Mouse (Mus musculus) heart, adult 2 months (tissue): Measurements from ENCODE around the gene Lrrc38. TPM values are rescaled to one million over a fixed set of nuclear protein-coding genes. Genes with fewer than 3 reads are reported as not detected.

ENCODE experiments used
- DNase-seq, 2 experiments: peaks; one replicate each; pipeline ENCODE4 v3.0.0; 2021
- H3K27ac ChIP-seq: fragments of 200-600 bp; 2 replicates; pipeline ENCODE4 v1.8.1; 2022
- H3K27me3 ChIP-seq: fragments of 200-500 bp; 2 replicates; pipeline ENCODE4 v1.6.1; 2012; ENCODE audit warnings: mild to moderate bottlenecking, low read length, inconsistent platforms, mixed read lengths; ENCODE audit not compliant: control insufficient read depth, insufficient read depth
- H3K36me3 ChIP-seq: fragments of 200-500 bp; 2 replicates; pipeline ENCODE4 v1.6.1; 2012; ENCODE audit warnings: low read length, inconsistent platforms; ENCODE audit not compliant: control insufficient read depth, insufficient read depth
- H3K4me1 ChIP-seq: fragments of 200-500 bp; 2 replicates; pipeline ENCODE4 v1.6.1; 2011; ENCODE audit warnings: low read length; ENCODE audit not compliant: control insufficient read depth, insufficient read depth
- H3K4me3 ChIP-seq: fragments of 200-600 bp; 2 replicates; pipeline ENCODE4 v1.8.1; 2022
- H3K79me2 ChIP-seq: fragments of 200-500 bp; replicated peaks from 2 replicates; pipeline ENCODE4 v1.6.1; 2012; ENCODE audit warnings: mild to moderate bottlenecking, inconsistent platforms, low read length, moderate library complexity, mixed read lengths; ENCODE audit not compliant: control insufficient read depth, insufficient read depth
- H3K9ac ChIP-seq: fragments of 200-500 bp; 2 replicates; pipeline ENCODE4 v1.6.1; 2012; ENCODE audit warnings: low read depth, mild to moderate bottlenecking, control low read depth, inconsistent platforms, low read length, mixed read lengths
- CTCF ChIP-seq: fragments of 200-600 bp; IDR thresholded peaks from 2 replicates; pipeline ENCODE4 v1.8.1; 2022; ENCODE audit warnings: antibody characterized with exemption, mild to moderate bottlenecking, moderate library complexity
- EP300 ChIP-seq: fragments of 200-500 bp; IDR thresholded peaks from 2 replicates; pipeline ENCODE4 v1.6.1; 2011; ENCODE audit warnings: low read depth, low read length, control low read depth; ENCODE audit not compliant: insufficient read depth
- POLR2A ChIP-seq: fragments of 200-500 bp; IDR thresholded peaks from 2 replicates; pipeline ENCODE4 v1.6.1; 2011; ENCODE audit warnings: mild to moderate bottlenecking, low read depth, low read length, control low read depth; ENCODE audit not compliant: insufficient read depth
- WGBS: fragments of 180-500 bp; shearing (Covaris S2); methylation state at CpG from one replicate; pipeline ENCODE4 v1.1.7; 2018; 5-methylcytosine and 5-hydroxymethylcytosine counted together
- intact Hi-C: fragments of 180-260 bp; cut with DNase I; formaldehyde crosslinking; loops from one replicate; pipeline ENCODE4 v1.15.1; 2025
- polyA plus RNA-seq: library from polyadenylated mRNA; depleted of rRNA; stranded (reverse); fragments of >200 nt; gene quantifications from 2 replicates; pipeline ENCODE4 v1.2.3, GENCODE M21; 2012
- total RNA-seq, 2 experiments: library from RNA; stranded (reverse); gene quantifications; 2 replicates each; pipeline ENCODE4 v1.2.3; 2021

Gene Lrrc38
- total and polyA plus RNA-seq, 3 experiments: 1.8 TPM; not detected in 2

DNA sequence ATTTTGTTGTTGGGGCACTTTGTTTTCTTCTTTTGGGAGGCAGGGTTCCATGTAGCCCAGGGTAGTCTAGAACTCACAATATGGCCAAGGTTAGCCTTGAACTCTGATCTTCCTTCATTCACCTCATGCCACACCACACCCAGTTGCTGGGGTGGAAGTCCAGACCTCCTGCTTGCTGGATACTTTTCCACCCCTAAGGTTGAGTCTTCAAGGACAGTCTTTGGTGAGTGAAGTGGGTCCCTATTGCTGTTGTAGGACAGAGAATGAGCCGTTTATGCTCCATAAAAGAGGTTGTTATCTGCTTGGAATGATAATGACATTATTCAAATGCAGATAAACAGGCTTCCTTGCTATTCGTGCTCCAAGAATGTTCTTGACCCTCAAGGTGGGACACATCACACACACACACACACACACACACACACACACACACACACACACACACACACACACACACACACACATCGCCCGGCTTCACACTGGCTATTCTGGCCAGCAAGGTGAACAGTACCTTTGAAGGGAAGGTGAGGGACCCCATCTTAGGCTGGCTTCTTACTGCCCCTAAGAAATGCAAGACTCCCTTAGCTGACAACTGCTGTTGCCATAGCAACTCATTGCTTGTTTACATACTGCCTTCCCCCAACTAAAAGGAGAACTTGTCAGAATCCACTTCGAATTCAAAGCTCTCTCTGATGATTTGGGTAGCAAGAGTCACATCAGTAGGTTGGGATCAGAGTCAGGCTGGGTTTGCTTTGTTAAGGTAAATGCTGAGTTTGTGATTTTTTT, 43.4 kb upstream of the Lrrc38 start:
- Histone ChIP-seq H3K79me2 (no peaks in the 10 kb centered on the region), H3K4me3 (no peak overlapping the region), H3K9ac (no peak overlapping the region), H3K4me1 (no peaks in the 10 kb centered on the region), H3K36me3 (no peaks in the 10 kb centered on the region), H3K27ac (no peak overlapping the region), H3K27me3 (no peaks in the 10 kb centered on the region)
- intact Hi-C loops: no loop called here
- WGBS: 66% methylated on average over 5 of the region's 5 CpGs
- TF ChIP-seq EP300 (no peak), CTCF (no peak), POLR2A (no peak)
- DNase-seq: no peak

DNA sequence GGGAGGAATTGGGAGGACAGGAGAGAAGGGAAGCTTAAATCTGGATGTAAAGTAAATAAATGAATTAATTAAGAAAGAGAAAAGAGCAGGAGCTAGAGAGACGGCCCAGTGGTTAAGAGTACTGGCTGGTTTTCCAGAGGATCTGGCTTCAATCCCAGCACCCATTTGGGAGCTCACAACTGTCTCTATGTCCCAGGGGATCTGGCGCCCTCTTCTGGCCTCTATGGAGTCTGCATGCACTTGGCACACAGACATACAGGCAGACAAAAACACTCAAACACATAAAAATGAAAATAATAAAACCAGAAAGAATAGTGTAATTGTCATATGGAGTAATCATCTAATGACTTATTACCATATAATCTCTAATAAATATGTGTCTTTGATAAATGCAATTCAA, 38.2 kb upstream of the Lrrc38 start:
- Histone ChIP-seq H3K27ac (no peak overlapping the region), H3K4me3 (no peak overlapping the region), H3K27me3 (no peaks in the 10 kb centered on the region), H3K79me2 (no peaks in the 10 kb centered on the region), H3K4me1 (no peaks in the 10 kb centered on the region), H3K9ac (no peak overlapping the region), H3K36me3 (no peaks in the 10 kb centered on the region)
- WGBS: 17% methylated on average over 2 of the region's 2 CpGs
- TF ChIP-seq CTCF (peak; percentile 64), POLR2A (no peak)
- DNase-seq: peak in 1 of 2 experiments; percentile 33
- intact Hi-C loops: no loop called here

- H3K4me3 ChIP-seq: no peak overlapping the region
- no peaks in the 10 kb centered on the region for H3K36me3 ChIP-seq
- H3K27me3 ChIP-seq: no peaks in the 10 kb centered on the region
- no peak overlapping the region for H3K27ac ChIP-seq
- no peaks in the 10 kb centered on the region for H3K4me1 ChIP-seq
- H3K79me2 ChIP-seq: no peaks in the 10 kb centered on the region
- H3K9ac ChIP-seq: no peak overlapping the region
- TF ChIP-seq POLR2A: no peak
- intact Hi-C loops: no loop called here
- 60% methylated on average over 6 of the region's 6 CpGs for WGBS
- DNase-seq: no peak
Measured at GRCm38 (mm10) chr4:143313299-143313698, 36.3 kb upstream of the Lrrc38 start.

DNA sequence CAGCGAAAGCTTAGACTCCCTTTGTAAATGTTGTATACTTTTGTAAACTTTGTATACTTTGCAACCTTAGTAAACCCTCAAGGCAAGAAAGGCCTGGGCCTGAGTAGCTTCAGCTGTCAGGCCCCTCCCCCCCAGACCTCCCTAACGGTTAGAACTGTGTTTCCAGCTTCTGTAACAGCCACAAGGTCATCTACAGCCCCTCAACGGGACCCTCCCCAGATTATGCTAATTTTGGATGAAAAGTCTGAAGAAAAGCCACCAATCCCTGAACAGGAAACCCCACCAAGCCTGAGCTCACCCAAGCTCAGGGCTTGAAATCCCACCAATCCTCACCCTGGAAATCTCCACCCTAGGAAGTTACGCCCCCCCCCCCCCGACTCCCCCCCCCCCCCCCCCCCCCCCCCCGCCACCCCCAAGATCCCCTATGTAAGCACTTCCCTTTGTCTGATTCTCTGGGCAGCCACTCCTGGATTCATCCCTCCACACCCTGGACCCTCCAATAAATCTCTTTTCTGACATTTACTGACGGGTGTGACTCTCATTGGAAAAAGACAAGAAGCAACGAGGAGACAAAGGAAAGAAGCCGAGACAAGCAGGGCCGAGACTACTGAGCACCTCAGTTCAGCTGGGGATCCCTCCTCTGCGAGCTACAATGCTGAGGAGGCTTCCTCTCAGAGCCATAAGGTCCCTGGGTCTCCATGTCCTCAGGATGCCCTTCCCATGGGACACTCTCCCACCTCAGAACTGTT, 25.2 kb upstream of the Lrrc38 start:
- TF ChIP-seq CTCF (no peak), EP300 (no peak), POLR2A (no peak)
- intact Hi-C loops: no loop called here
- no peaks in the 10 kb centered on the region for H3K27me3 ChIP-seq
- H3K79me2 ChIP-seq: no peaks in the 10 kb centered on the region
- H3K9ac ChIP-seq: no peak overlapping the region
- no peak overlapping the region for H3K4me3 ChIP-seq
- 22% methylated on average over 10 of the region's 11 CpGs for WGBS
- no peak overlapping the region for H3K27ac ChIP-seq
- no peaks in the 10 kb centered on the region for H3K4me1 ChIP-seq
- H3K36me3 ChIP-seq: no peaks in the 10 kb centered on the region
- DNase-seq: no peak

GRCm38 (mm10) chr4:143324925-143325624, 24.5 kb upstream of the Lrrc38 start:
- peak overlapping the region; percentile 24 for H3K4me3 ChIP-seq
- H3K79me2 ChIP-seq: no peaks in the 10 kb centered on the region
- H3K36me3 ChIP-seq: no peaks in the 10 kb centered on the region
- no peaks in the 10 kb centered on the region for H3K4me1 ChIP-seq
- 24% methylated on average over 15 of the region's 15 CpGs for WGBS
- DNase-seq: no peak
- TF ChIP-seq EP300 (no peak), CTCF (no peak), POLR2A (no peak)
- intact Hi-C loops: loop anchor here (1.0 kb wide), 1 partner anchor 55 kb away; no protein-coding TSS in a partner anchor
- H3K27me3 ChIP-seq: no peaks in the 10 kb centered on the region
- no peak overlapping the region for H3K9ac ChIP-seq
- H3K27ac ChIP-seq: no peak overlapping the region

GRCm38 (mm10) chr4:143325625-143325941, 24.0 kb upstream of the Lrrc38 start:
- 2% methylated on average over 10 of the region's 10 CpGs for WGBS
- Histone ChIP-seq H3K9ac (no peak overlapping the region), H3K79me2 (no peaks in the 10 kb centered on the region), H3K4me1 (no peaks in the 10 kb centered on the region), H3K36me3 (no peaks in the 10 kb centered on the region), H3K27me3 (no peaks in the 10 kb centered on the region; the same call in 1 of the 2 replicates), H3K27ac (no peak overlapping the region), H3K4me3 (peak overlapping the region; percentile 24)
- peak; percentile 61 to 84 for DNase-seq
- TF ChIP-seq POLR2A (no peak), CTCF (peak; percentile 94)
- intact Hi-C loops: loop anchor here (1.0 kb wide), 1 partner anchor 55 kb away; no protein-coding TSS in a partner anchor
